Mouse (Mus musculus) olfactory bulb, adult 2 months (tissue): ENCODE measurements around the gene Cass4.

Experiments used
- CTCF ChIP-seq: fragments of 200-500 bp; IDR thresholded peaks from 2 replicates; pipeline ENCODE4 v1.5.1; 2012; ENCODE audit warnings: low read depth, mild to moderate bottlenecking, low read length, moderate library complexity; ENCODE audit not compliant: insufficient read depth
- POLR2A ChIP-seq: fragments of 200-500 bp; IDR thresholded peaks from 2 replicates; pipeline ENCODE4 v1.6.1; 2012; ENCODE audit warnings: mild to moderate bottlenecking, low read depth, low read length, moderate library complexity; ENCODE audit not compliant: insufficient read depth

DNA sequence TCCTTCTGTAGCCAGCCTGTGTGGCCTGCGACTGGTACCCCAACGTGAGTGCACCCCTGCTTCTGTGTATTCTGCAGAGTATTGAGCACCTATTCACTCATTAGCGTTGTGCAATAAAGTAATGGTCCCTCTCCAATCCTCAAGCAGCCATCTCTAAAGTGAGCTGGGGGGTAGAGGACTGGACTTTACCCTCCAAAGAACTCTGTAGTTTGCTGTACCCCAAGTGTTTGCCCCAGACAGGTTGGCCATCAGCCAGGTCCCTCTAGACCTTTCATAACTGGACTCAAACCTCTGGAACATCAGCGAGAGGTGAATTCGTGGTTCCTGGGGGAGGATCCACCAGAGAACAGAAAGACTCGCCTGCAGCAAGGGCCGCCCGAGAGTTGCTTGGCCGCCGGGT lies 58.9 kb downstream of the Cass4 start:
- TF ChIP-seq CTCF (no peak), POLR2A (no peak)
